Mouse (Mus musculus) lung, postnatal 0 days (tissue): ENCODE measurements around the gene Sez6l.

ENCODE experiments used
- CTCF ChIP-seq: IDR thresholded peaks from 2 replicates; pipeline ENCODE4 v1.5.1; 2016; ENCODE audit warnings: antibody characterized with exemption, mild to moderate bottlenecking
- EP300 ChIP-seq: IDR thresholded peaks from 2 replicates; pipeline ENCODE4 v1.6.1; 2016; ENCODE audit warnings: antibody characterized with exemption, mild to moderate bottlenecking, control low read depth

- TF ChIP-seq CTCF: no peak
- TF ChIP-seq EP300: no peak
These were observed 159.0 kb downstream of the Sez6l start for GRCm38 (mm10) chr5:112418023-112418422.
